Mouse (Mus musculus) mouse embryonic stem cell (cell line): ENCODE results near the gene Gm42688.

ENCODE experiments used
- in situ Hi-C, 2 experiments: fragments of 300-500 bp; cut with MboI; formaldehyde crosslinking; loops; 1 replicate in 1 of 2; 3 replicates in 1 of 2; pipeline ENCODE4 v1.14.3; 2019 to 2020; ENCODE audit warnings: low sequenced_read_pairs in 2 of 2, low pct_unique_long_range_greater_than_20kb in 1 of 2, mixed read lengths in 1 of 2; ENCODE audit not compliant: unreplicated experiment in 1 of 2

The Gm42688 gene

GRCm38 (mm10) chr6:83078324-83078858, 23.0 kb upstream of the Gm42688 start:
- in situ Hi-C loops, result no loop called here

- in situ Hi-C loops, result no loop called here
Observed at GRCm38 (mm10) chr6:83080210-83080609, 21.2 kb upstream of the Gm42688 start.

- in situ Hi-C loops, result no loop called here
Observed at GRCm38 (mm10) chr6:83083497-83083896, 17.9 kb upstream of the Gm42688 start.

- in situ Hi-C loops, result no loop called here
Observed at GRCm38 (mm10) chr6:83084477-83084876, 16.9 kb upstream of the Gm42688 start.

- in situ Hi-C loops, result no loop called here
Observed at GRCm38 (mm10) chr6:83086121-83087035, 15.0 kb upstream of the Gm42688 start, which contains the start of gene Lbx2. Lbx2 (plus strand) TSS chr6:83086367.

DNA sequence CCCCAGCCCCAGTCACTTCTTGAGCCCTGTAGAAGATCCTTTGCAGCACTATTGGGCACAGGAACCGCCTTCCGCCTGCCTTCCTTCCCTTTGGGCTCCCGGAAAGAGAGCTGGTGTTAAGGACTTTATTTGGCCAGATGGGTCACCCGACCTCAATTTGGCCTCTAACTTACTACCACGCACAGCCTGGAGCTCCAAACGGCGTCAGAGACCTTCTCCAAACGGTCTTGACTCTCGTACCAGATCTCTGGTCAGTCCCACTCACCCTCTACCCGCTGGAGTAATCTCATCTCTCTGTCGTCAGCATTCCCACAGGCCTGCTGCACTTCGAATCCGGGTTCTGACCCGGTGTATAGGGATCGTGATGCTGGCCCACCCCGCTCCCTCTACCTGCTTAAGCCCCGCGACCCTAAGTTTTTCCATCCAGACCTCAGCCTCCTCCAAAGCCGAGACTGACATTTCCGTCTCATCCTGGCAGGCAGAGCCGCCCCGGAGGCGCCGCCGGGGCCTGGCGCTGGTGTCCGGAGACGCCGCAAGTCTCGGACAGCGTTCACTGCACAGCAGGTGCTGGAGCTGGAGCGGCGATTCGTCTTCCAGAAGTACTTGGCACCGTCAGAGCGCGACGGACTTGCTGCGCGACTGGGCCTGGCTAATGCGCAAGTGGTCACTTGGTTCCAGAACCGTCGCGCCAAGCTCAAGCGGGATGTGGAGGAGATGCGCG, 14.1 kb upstream of the Gm42688 start:
- in situ Hi-C loops, result no loop called here

GRCm38 (mm10) chr6:83087926-83088260, 13.5 kb upstream of the Gm42688 start:
- in situ Hi-C loops, result no loop called here

DNA sequence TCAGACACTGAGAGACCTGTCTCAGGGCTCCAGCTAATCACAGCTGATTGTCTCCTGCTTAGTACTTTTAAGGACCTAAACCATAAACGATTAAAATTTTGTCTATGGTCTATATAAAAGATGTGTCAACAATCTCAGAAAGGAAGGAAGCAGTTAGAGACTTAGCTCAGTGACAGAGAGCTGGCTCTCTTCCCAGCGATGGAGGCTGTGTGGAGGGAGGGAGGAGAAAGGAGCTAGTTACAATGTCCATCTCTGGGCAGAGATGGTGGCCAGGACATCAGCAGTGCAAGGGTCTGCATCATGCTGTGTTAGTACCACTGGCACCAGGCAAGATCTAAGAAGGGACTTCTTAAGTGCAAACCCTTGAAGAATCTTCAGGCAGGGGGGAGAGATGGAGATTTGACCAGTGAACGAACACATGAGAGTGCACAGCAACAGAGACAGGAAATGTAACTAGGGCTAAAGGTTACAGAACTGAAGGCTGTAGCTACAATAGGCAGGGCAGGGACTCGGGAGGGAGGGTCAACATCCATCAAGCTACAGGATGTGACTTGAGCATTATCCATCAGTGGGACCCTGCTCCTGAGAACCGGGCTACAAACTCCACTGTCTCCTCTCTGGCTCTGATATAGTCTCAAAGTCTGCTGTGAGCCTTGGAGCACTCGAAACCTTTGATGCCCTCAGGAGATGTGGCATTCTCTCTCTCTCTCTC, 8.8 kb upstream of the Gm42688 start:
- in situ Hi-C loops, result no loop called here

DNA sequence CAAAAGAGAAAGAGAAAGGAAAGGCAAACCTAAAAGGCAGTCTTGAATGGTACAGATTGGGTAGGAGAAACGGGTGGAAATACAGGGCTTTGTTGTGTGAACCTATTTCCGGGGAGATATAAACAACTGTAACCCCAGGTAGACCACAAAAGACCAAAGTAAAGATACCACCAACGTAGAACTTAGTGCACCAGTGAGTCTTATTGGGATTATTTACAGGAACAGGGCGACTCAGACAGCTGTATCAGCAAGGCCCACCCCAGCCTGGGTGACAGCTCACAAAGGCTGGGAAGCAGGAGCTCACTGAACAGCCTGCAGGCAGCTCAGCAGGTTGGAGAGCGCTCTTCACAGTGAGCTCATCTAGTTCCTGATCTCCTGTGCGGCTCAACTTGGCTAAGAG, 5.4 kb upstream of the Gm42688 start:
- in situ Hi-C loops, result no loop called here

DNA sequence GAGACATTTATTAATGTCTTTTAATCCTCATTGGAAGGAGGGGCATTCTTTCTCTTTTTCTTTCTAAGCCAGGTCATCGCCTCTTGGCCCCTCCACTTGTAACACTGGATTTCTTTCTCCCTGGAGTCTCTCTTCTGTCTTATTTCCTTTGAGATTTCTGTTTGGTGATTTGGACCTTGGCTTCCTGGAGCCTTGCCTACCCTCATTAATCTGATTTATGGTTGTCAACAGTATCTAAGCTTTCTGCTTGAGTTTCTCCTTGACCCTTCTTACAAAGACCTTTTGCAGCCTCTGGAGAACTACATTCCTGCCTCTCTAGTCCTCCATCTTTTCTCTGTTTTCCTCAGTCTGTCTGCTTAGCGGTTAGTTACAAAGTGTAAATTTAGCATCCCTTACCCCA, 3.0 kb upstream of the Gm42688 start:
- in situ Hi-C loops, result no loop called here

DNA sequence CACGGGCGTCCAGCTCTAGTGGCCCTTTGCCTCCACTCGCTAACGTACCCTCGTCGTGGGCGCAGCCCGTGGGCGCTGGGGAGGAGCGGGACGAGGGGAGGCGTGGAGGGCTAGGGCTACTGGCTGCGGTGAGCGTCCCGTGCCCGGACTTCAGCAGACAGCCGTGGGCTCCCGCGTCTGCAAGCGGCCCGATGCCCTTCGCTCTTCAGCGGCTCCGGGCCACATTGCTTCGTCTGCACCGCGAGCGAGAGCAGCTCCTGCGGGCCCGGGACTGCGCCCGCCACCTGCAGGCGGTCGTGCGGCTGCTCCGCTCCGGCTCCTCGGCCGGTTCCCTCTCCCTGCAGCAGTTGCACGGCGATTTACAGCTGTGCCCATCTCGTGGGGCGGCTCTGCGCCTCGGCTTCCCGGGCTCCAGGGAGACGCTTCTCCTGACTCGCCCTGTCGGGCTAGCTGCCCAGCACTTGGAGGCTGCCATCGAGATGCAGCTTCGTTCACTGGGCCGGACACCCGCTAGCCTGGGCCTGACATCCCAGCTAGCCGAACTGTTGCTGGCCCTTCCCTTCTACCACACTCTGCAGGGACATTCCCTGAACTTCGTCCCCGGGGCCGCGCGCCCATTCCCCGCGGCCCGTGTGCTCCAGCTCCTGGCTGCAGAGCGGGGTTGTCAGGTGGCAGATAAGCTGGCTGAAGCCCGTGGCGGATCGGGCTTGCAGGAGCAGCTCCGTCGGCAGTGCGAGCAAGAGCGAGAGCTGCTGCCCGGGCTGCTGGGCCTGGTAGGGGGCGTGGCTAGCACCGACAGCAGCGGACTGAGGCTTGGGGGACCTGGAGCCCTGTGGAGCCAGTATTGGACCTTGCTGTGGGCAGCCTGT, 505 bp downstream of the Gm42688 start:
- in situ Hi-C loops, result loop anchor here in 1 of 2 experiments (5.0 kb wide), 1 partner anchor 95 kb away; no protein-coding TSS in a partner anchor

GRCm38 (mm10) chr6:83103130-83103650, 1.8 kb downstream of the Gm42688 start:
- in situ Hi-C loops, result loop anchor here in 1 of 2 experiments (5.0 kb wide), 1 partner anchor 96 kb away; no protein-coding TSS in a partner anchor

DNA sequence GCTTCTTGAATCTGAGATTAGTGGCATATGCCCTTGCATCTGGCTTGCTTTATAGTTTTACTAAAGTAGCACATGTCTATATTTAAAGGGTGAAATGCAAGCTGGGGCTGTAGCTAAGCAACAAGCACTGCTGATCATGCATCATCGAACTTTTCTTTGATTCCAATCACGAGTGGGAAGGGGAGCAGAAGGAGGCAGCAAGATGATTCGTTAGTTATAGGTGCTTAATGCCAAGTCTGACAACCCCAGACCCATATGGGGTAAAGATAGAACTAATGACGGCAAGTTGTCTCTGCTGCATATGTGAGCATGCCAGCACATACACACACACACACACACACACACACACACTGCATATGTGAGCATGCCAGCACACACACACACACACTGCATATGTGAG, 2.7 kb downstream of the Gm42688 start:
- in situ Hi-C loops, result loop anchor here in 1 of 2 experiments (5.0 kb wide), 1 partner anchor 97 kb away; no protein-coding TSS in a partner anchor

DNA sequence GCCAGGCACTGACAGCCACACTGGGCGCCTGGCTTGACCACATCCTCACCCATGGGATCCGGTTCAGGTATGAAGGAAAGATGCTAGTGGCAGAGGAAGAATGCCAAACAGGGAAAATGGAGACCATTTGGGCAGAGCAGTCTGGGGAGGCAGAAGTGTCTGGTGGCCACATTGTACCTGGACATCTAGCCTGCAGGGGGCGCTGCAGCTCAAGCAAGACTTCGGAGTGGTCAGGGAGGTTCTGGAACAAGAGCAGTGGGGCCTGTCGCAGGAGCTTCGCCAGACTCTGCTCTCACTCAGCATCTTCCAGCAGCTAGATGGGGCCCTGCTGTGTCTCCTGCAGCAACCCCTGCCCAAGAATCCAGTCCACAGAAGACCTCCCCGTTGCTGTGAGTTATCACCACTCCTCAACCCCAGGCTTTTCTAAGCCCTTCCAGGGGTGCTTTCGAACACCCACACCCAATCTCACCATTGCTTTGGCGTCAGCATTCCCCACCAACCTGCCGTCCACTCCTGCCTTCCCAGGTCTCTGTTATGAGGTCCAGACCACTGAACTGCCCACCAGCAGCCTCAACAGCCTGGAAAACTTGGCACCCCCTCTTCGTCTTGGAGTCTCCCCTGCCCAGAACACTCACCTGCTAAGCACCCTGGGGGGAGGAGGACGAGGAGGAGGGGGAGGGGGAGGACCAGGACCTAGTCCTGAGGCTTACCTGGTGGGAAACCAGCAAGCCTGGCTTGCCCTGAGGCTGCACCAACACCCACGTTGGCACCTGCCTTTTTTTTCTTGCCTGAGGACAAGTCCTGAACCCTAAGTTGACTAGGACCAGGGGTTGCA, 6.4 kb downstream of the Gm42688 start:
- in situ Hi-C loops, result no loop called here

DNA sequence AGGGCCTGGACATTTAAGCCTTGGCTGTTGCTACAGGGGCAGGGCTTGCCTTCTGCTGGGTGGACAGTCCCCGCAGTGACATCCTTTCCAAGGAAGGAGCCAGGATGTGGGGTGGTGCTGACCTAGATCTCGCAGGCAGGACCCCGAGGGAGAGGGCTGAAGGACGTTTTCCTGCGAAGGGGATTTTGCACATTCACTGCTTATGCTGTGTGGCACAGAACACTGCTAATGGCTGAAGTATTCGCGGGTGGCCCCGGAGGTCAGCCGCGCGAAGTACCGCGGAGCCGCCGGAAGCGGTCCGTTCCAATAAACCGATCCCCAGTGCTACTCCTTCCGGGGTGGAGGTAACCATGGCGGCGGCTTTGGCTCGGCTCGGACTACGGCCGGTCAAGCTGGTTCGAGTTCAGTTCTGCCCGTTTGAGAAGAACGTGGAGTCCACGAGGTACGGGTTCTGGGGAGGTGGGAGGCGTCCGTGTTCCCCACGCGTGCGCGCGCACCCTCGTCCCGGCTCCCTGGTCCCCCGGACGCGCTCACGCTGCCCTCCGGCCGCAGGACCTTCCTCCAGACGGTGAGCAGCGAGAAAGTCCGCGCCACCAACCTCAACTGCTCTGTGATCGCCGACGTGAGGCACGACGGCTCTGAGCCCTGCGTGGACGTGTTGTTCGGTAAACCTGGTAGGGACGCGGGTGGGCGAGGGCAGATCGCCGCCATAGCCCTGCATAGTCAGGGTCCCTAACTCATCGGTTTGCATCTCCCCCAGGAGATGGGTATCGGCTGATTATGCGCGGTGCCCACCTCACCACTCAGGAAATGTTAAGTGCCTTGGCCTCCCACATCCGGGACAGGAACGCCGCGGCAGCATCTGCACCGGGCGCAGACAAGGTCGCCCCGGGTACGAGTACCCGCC, 7.6 kb downstream of the Gm42688 start, which contains the start of gene Mrpl53:
Mrpl53 (plus strand) TSS at position 279 of the 907 bp plus-strand sequence.
- in situ Hi-C loops, result no loop called here
